Mouse (Mus musculus) small intestine, adult 2 months (tissue): ENCODE data around the gene Fscn3.

ENCODE experiments used
- CTCF ChIP-seq: fragments of 200-500 bp; IDR thresholded peaks from 2 replicates; pipeline ENCODE4 v1.5.1; 2012; ENCODE audit warnings: low read depth, mild to moderate bottlenecking, control low read depth, inconsistent platforms, low read length, moderate library complexity, mixed read lengths; ENCODE audit not compliant: insufficient replicate concordance, insufficient read length; ENCODE audit errors: extremely low read depth
- POLR2A ChIP-seq: fragments of 200-500 bp; IDR thresholded peaks from 2 replicates; pipeline ENCODE4 v1.6.1; 2012; ENCODE audit warnings: low read depth, mild to moderate bottlenecking, control low read depth, inconsistent platforms, low read length, moderate library complexity

GRCm38 (mm10) chr6:28396853-28397457 lies 30.6 kb upstream of the Fscn3 start:
- no peak for TF ChIP-seq POLR2A
- no peak for TF ChIP-seq CTCF
